Mouse (Mus musculus): ENCODE results near the gene Kiss1.

Kiss1 gene

DNA sequence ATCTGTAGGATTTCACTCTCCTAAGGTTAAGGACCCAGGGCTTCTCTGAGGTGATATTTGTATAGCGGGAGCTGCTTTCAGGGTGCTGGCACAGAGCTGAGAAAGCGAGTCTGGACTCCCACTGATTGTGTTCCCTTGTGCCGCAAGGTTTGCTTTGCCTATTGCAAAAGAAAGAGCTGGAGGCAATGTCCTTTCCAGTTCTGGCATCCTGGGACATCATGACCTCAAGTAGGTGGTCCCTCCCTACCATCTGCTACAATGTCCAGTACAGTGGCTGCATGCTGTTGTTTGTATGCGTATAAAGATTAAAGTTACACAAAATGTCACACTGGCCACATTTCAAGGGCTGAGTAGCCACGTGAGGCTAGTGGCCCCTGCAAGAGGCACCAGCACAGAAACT is 40.4 kb downstream of the Kiss1 start:
- H3K36me3 ChIP-seq (ENCODE audit: control insufficient read depth, insufficient read depth, low read length, poor library complexity, severe bottlenecking): no peaks in the 10 kb centered on the region
- DNase-seq (ENCODE audit: low read depth, low spot score): no peak
- H3K27me3 ChIP-seq (ENCODE audit: control insufficient read depth, insufficient read depth, low read length, poor library complexity, severe bottlenecking): peaks cover 5% of the 10 kb centered on the region

DNA sequence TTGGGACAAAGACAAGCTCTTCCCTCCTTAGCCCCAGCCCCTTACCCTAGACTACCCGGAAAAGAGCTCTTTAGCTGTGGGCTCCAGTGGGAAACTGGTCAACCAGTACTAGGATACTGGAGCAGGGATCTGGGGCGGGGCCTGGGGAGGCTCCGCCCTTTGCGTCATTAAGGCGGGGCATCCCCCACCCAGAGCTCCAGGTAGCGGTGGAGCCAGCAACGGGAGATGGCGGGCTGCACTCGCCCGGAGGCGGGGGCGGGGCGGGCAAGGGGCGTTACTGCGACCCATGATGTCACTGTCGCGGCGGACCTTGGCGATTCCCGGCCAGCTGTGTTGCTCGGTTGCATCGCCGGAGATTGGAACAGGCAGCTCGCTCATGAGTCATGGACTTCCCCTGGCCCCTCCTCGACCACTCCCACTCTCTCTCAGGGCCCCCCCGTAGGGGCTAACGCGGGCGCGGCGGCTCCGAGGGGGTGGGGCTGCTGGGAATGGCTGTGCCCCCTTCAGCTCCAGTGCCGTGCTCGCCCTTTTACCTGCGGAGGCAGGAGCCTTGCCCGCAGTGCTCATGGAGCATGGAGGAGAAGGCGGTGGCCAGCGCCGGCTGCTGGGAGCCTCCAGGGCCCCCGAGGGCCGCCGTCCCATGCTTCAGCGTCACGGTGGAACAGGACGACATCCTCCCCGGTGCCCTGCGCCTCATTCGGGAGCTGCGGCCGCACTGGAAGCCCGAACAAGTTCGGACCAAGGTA is 41.8 kb downstream of the Kiss1 start, which contains the start of gene Etnk2:
Gene Etnk2, plus strand, starts transcription at position 297 of the 746 bp plus-strand sequence.
- Histone ChIP-seq H3K36me3 (ENCODE audit: control insufficient read depth, insufficient read depth, low read length, poor library complexity, severe bottlenecking) (no peaks in the 10 kb centered on the region), H3K27me3 (ENCODE audit: control insufficient read depth, insufficient read depth, low read length, poor library complexity, severe bottlenecking) (peaks cover 5% of the 10 kb centered on the region)
- peak; percentile 63 for DNase-seq (ENCODE audit: low read depth, low spot score)

DNA sequence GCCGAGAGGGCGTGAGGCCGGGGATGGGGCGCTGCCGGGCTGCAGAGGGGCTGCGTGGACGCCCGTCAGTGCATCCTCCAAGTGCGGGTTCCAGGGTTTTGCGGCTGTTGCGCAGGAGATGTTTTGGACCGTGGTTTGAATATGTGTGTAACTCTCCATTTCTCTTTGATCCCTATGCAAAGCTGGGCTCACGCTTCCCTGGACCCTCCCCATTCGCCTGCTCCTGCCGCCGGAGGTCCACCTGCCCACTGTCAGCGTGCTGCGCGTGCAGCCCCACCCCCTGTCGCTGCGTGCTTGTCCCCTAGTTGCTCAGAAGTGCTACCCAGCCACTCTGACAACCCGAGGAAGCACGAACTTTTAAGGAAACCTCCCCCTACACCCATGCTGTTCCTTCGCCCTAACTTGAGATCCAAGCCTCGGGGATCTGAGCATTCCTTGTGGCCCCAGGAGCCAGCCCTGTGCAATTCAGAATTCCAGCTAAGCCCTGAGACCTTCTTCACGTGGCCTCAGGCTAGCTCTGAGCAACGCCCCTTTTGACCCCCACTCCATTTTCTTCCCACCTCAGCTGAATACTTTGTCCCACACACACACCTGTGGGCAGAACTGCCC is 42.5 kb downstream of the Kiss1 start:
- peaks cover 5% of the 10 kb centered on the region for H3K27me3 ChIP-seq (ENCODE audit: control insufficient read depth, insufficient read depth, low read length, poor library complexity, severe bottlenecking)
- no peak for DNase-seq (ENCODE audit: low read depth, low spot score)
- no peaks in the 10 kb centered on the region for H3K36me3 ChIP-seq (ENCODE audit: control insufficient read depth, insufficient read depth, low read length, poor library complexity, severe bottlenecking)

DNA sequence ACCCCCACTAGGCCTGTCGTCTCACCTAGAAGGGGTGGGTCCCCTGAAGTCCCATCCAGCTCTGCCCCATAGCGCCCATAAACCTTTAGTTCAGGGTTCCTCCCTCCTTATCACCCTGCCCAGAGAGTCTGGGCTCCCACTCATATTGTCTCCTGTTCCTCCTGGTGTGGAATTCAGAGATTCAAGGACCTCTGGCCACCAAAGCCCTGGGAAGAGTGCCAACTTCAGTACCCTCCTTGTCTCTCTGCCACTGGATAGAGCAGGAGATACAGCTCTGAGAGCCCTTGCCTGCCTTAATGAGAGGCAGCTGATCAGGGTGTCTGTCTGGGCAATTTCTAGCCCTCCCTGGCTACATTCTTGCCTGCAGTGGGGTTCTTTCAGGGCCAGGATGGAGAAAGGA is 43.2 kb downstream of the Kiss1 start:
- H3K27me3 ChIP-seq (ENCODE audit: control insufficient read depth, insufficient read depth, low read length, poor library complexity, severe bottlenecking): peaks cover 5% of the 10 kb centered on the region
- no peak for DNase-seq (ENCODE audit: low read depth, low spot score)

DNA sequence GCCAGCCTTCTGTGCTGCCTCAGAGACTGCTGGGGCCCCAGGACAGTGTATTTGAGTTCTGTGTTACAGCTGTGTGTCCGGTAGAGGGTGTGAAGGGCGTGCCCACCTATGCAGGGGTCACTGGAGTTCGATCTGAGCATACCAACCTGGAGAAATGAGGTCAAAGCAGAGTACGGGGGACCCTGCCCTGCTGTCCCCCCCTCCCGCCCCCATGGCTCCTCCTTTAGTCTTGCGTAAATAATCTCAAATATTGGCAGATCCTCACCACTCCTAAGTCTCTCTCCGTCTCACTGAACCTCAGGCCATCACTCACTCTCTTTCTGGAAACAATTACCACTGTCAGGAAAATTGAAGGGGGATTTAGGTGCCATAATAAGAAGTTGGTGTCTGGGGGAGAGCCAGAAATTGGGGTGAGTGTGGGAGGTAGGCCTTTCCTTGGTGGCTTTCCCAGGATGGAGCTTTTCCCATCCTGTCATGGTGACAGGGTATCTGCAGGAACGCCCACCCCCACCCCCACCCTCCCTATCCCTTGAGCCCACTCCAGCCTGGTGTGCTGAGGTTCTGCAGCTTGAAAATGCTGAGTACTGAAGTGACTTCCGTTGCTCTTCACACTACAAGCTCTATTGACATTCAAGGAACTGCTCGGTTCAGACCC is 45.4 kb downstream of the Kiss1 start:
- H3K27me3 ChIP-seq (ENCODE audit: control insufficient read depth, insufficient read depth, low read length, poor library complexity, severe bottlenecking): peaks cover 5% of the 10 kb centered on the region
- no peaks in the 10 kb centered on the region for H3K36me3 ChIP-seq (ENCODE audit: control insufficient read depth, insufficient read depth, low read length, poor library complexity, severe bottlenecking)
- DNase-seq (ENCODE audit: low read depth, low spot score): no peak

More for the DNA sequence above, 43.2 kb downstream of the Kiss1 start:
- no peaks in the 10 kb centered on the region for H3K36me3 ChIP-seq (ENCODE audit: control insufficient read depth, insufficient read depth, low read length, poor library complexity, severe bottlenecking)

DNA sequence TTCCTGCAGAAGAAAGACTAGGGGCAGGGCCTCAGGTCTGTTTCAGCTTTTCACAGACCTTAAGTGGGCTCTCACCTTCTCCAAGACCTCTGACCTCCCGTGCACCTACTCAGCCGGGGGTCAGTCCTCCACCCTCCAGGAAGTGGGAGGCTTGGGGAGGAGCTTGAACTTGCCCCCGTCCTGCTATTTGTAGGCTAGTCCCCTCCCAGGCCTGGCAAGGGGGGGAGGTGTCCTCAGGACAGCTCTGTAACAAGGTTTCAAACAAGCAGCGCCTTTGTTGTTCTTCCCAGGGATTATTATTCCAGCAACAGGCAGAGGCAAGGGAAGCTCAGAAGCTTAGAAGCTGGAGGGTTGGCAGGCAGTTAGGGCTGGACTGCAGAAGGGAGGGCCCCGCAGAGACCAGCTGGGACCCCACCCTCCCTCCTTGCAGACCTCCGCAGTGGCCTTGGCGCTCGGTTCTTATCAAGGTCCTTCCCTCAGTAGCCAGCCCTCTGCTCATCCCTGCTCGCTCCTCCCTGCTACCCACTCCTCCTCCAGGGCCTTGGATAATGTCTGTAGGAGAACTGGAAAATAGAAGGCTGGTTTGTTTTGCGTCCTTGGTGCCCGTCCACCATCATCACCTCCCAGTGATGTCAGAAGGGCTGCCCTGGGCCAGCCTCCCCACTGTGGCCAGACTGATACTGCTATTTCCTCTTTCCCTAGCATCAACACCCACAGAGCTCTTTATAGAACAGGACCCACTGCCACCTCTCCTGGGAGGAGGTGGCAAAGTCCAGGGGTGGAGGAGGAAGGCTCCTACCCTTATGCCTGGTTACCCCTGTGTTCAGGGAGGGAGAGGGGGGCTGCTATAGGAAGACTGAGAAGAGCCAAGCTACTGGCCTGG is 46.2 kb downstream of the Kiss1 start:
- peak; percentile 23 for DNase-seq (ENCODE audit: low read depth, low spot score)
- no peaks in the 10 kb centered on the region for H3K36me3 ChIP-seq (ENCODE audit: control insufficient read depth, insufficient read depth, low read length, poor library complexity, severe bottlenecking)
- H3K27me3 ChIP-seq (ENCODE audit: control insufficient read depth, insufficient read depth, low read length, poor library complexity, severe bottlenecking): peaks cover 5% of the 10 kb centered on the region

DNA sequence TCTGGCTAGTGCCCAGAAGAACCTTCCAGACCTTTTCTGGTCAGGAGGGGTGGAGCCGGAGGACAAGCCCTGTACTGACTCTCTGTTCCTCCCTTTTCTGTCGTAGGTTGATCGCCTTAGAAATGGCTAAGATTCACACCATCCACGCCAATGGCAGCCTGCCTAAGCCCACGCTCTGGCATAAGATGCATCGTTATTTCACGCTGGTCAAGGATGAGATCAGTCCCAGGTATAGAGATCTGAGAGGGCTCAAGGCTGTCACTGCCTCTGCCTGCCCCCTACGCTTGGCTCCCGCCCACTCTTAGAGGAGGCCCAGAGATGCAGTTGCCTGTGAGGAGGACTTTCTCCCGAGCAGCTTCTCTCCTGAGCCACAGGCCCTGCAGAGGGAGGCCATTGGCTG is 47.0 kb downstream of the Kiss1 start:
- Histone ChIP-seq H3K27me3 (ENCODE audit: control insufficient read depth, insufficient read depth, low read length, poor library complexity, severe bottlenecking) (peaks cover 5% of the 10 kb centered on the region), H3K36me3 (ENCODE audit: control insufficient read depth, insufficient read depth, low read length, poor library complexity, severe bottlenecking) (no peaks in the 10 kb centered on the region)
- no peak for DNase-seq (ENCODE audit: low read depth, low spot score)

DNA sequence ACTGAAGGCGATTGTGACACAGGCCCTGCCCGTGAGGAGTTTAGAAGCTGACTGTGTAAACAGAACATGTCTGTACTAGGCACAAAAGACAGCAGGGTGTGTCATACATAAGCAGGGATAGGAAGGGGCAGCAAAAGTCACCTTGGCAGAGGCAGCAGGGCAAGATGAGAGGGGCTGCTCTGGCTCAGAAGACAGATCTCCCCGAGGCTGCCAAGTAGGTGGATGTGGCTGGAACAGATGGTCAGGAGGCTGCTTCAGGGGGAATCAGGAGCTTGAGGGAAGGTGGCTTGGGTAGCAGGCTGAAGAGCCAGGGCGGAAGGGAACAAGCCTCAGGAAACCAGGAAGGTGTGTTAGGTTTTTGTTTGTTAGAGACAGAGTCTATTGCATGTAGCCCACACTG is 48.7 kb downstream of the Kiss1 start:
- DNase-seq (ENCODE audit: low read depth, low spot score): no peak
- Histone ChIP-seq H3K27me3 (ENCODE audit: control insufficient read depth, insufficient read depth, low read length, poor library complexity, severe bottlenecking) (no peaks in the 10 kb centered on the region), H3K36me3 (ENCODE audit: control insufficient read depth, insufficient read depth, low read length, poor library complexity, severe bottlenecking) (no peaks in the 10 kb centered on the region)

DNA sequence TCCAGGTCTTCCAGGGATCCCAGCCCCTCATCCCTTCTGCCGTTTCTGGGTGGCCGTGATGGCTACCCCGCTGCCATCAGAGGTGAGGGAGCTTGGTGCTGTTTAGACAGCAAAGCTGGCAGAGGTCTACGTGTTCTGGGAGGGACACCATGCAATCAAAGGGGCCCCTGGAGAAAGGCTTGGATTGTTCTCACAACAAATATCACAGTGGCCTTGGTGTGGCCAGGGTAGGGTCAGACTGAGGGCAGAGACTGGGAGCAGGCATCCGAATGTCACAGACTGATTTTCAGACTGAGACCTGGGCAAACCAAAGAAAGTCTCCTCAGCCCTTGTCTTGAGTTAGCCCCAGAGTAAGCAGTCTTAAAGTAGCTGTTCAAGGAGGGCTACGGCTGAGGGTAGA is 49.8 kb downstream of the Kiss1 start:
- no peak for DNase-seq (ENCODE audit: low read depth, low spot score)
- no peaks in the 10 kb centered on the region for H3K36me3 ChIP-seq (ENCODE audit: control insufficient read depth, insufficient read depth, low read length, poor library complexity, severe bottlenecking)
- H3K27me3 ChIP-seq (ENCODE audit: control insufficient read depth, insufficient read depth, low read length, poor library complexity, severe bottlenecking): no peaks in the 10 kb centered on the region

DNA sequence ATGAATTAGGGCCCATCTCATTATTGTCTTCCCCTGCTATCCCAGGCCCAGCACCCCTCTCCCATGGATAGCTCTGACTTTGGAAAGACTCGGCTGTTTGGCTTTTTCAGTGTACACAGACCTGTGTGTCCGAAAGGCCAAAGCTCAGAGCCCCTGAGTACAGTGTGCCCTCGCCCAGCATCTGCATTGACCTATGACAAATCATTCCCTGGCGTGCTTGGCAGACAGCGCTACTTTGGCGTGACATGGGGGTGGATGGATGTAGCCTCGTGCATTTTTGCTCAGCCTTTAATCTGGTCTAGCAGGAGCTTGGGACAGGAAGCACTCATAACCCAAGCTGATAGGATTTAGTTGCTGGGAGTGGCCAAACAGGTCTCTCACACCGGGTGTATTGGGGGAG is 50.4 kb downstream of the Kiss1 start:
- no peak for DNase-seq (ENCODE audit: low read depth, low spot score)
- Histone ChIP-seq H3K27me3 (ENCODE audit: control insufficient read depth, insufficient read depth, low read length, poor library complexity, severe bottlenecking) (no peaks in the 10 kb centered on the region), H3K36me3 (ENCODE audit: control insufficient read depth, insufficient read depth, low read length, poor library complexity, severe bottlenecking) (no peaks in the 10 kb centered on the region)

DNA sequence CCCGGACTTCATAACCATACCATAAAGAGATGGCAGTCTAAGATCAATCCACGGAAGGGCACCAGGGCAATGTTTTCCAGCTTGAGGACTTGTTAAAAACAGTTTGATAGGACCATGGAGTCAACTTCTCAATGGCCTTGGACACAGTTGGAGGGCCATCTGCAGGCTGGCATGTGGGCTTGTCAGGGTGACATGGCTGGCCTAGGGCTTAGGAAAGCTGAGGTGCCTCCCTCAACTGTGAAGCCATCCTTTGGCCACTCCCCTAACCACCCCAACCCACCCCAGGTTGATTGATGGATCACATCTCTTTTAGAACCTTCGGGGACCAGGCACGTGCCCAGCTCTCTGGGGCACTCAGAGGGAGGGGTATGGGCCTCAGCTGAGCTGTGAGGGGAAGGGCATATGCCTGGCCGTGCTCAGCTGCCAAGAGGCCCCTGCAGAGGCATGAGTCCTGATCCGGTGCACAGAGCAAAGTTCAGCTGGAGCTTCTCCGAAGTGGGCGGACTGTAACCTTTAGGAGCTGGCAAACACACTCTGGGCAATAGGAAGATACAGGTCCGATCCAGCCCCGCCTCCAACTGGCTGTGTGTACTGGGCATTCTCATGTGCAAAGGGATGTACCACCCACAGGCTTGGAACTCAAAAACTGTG is 54.1 kb downstream of the Kiss1 start:
- DNase-seq (ENCODE audit: low read depth, low spot score): no peak
- no peaks in the 10 kb centered on the region for H3K27me3 ChIP-seq (ENCODE audit: control insufficient read depth, insufficient read depth, low read length, poor library complexity, severe bottlenecking)
- H3K36me3 ChIP-seq (ENCODE audit: control insufficient read depth, insufficient read depth, low read length, poor library complexity, severe bottlenecking): no peaks in the 10 kb centered on the region

DNA sequence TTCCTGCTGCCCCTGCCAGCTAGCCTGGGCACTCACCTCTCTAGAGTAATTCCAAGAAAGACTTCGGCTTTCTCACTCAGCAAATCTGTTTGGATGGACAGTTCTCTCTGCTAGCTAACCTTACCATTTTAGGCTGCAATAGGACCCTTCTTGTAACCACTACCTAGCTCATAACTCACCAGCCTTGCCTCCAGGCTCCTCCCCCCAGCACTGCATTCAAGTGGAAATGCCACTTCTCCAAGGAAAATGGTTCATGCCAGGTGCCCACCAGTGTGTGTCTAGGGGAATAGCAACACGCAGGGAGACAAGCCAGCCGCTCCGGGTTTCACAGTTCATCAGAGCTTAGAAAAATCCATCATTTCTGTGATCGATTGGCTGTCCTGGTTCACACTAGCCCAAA is 55.9 kb downstream of the Kiss1 start:
- DNase-seq (ENCODE audit: low read depth, low spot score): no peak
- Histone ChIP-seq H3K27me3 (ENCODE audit: control insufficient read depth, insufficient read depth, low read length, poor library complexity, severe bottlenecking) (no peaks in the 10 kb centered on the region), H3K36me3 (ENCODE audit: control insufficient read depth, insufficient read depth, low read length, poor library complexity, severe bottlenecking) (no peaks in the 10 kb centered on the region)

Data from splenic B cell, adult 2 months (primary cell).